Mouse (Mus musculus): ENCODE measurements around the gene Lzts2.

GRCm38 (mm10) chr19:44968329-44968728 is 45.9 kb upstream of the Lzts2 start:
- TF ChIP-seq EP300 (optimal IDR thresholded peaks at IDR 0.05) (no peak), CTCF (IDR thresholded peaks at IDR 0.05; ENCODE audit: low read depth) (no peak)
